Mouse (Mus musculus) hindbrain, embryonic 16.5 days (tissue): ENCODE results near the gene Aptx. TPM values are rescaled to one million over a fixed set of nuclear protein-coding genes. Genes with fewer than 3 reads are reported as not detected.

Experiments used
- ATAC-seq: fragments of 200-750 bp; cut with Nextera tagmentation; 2 replicates; pipeline ENCODE4 v1.8.0; 2017; ENCODE audit warnings: moderate TSS enrichment, moderate library complexity
- H3K27ac ChIP-seq: fragments of 300-500 bp; sonication (generic); 2 replicates; pipeline ENCODE4 v1.5.1; 2014; ENCODE audit warnings: low read depth, mild to moderate bottlenecking, control low read depth, low read length, moderate library complexity
- H3K27me3 ChIP-seq: fragments of 300-500 bp; sonication (generic); replicated peaks from 2 replicates; pipeline ENCODE4 v1.6.1; 2014; ENCODE audit warnings: low read length; ENCODE audit not compliant: control insufficient read depth, insufficient read depth
- H3K36me3 ChIP-seq: fragments of 300-500 bp; sonication (generic); 2 replicates; pipeline ENCODE4 v1.6.1; 2014; ENCODE audit warnings: mild to moderate bottlenecking, low read length, moderate library complexity, mixed read lengths; ENCODE audit not compliant: control insufficient read depth, insufficient read depth
- H3K4me1 ChIP-seq: fragments of 300-500 bp; sonication (generic); 2 replicates; pipeline ENCODE4 v1.6.1; 2014; ENCODE audit warnings: low read depth, low read length; ENCODE audit not compliant: control insufficient read depth, insufficient read depth
- H3K4me2 ChIP-seq: fragments of 300-500 bp; sonication (generic); 2 replicates; pipeline ENCODE4 v1.6.1; 2014; ENCODE audit warnings: mild to moderate bottlenecking, low read length, control low read depth, moderate library complexity
- H3K4me3 ChIP-seq: fragments of 300-500 bp; sonication (generic); 2 replicates; pipeline ENCODE4 v1.5.1; 2014; ENCODE audit warnings: mild to moderate bottlenecking, low read length, control low read depth, moderate library complexity
- H3K9ac ChIP-seq: fragments of 300-500 bp; sonication (generic); 2 replicates; pipeline ENCODE4 v1.6.1; 2014; ENCODE audit warnings: low read depth, mild to moderate bottlenecking, control low read depth, low read length, moderate library complexity
- H3K9me3 ChIP-seq: fragments of 300-500 bp; sonication (generic); 2 replicates; pipeline ENCODE4 v1.6.1; 2014; ENCODE audit warnings: mild to moderate bottlenecking, low read length, moderate library complexity; ENCODE audit not compliant: control insufficient read depth
- WGBS: fragments of 180-500 bp; shearing (Covaris S2); extraction: QIAGEN DNeasy Blood & Tissue Kit; methylation state at CpG from one replicate; pipeline ENCODE4 v1.1.7; 2014; 5-methylcytosine and 5-hydroxymethylcytosine counted together
- polyA plus RNA-seq: library from polyadenylated mRNA; unstranded; fragments of >200 nt; fragmentation: Nextera tagmentation; extraction: Ambion mirVana; gene quantifications from 2 replicates; pipeline ENCODE4 v1.2.1, GENCODE M21; 2015

Gene Aptx
- polyA plus RNA-seq, 1 experiment from 2014 or later, result 44.8 TPM

GRCm38 (mm10) chr4:40681908-40682307 lies 21.1 kb downstream of the Aptx start:
- no peaks in the 10 kb centered on the region for H3K36me3 ChIP-seq
- WGBS, result 16% methylated on average over 3 of the region's 3 CpGs
- no peaks in the 10 kb centered on the region for H3K27me3 ChIP-seq
- H3K9me3 ChIP-seq, result no peaks in the 10 kb centered on the region
- H3K9ac ChIP-seq, result no peak overlapping the region
- H3K4me3 ChIP-seq, result no peak overlapping the region
- no peak overlapping the region for H3K4me2 ChIP-seq
- H3K27ac ChIP-seq, result no peak overlapping the region
- ATAC-seq, result peak; percentile 24
- H3K4me1 ChIP-seq, result no peaks in the 10 kb centered on the region; the same call in 1 of the 2 replicates

DNA sequence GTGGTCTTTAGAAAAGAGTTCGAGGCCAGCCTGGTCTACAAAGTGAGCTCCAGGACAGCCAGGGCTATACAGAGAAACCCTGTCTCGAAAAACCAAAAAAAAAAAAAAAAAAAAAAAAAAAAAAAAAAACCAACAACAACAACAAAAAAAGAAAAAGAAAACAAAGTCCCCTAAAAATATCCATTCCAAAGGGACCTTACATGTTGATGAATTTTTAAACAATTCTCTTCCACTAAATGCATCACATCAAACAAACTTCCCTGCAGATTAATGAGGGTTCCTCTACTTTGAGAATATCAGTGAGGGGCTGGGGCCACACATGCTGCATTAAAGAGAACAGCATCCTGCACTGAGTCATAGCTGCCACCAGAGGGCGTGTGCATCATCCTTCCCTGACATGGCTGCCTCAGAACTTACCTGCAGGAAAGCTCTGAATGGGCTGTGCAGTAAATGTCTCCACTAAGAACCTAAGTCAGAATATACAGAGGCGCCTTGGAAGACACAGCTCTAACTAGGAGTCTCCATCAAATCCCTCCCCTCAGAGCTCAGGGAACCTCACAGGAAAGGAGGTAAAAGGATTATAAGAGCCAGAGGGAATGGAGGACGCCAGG lies 22.6 kb downstream of the Aptx start:
- Histone ChIP-seq H3K27me3 (no peaks in the 10 kb centered on the region), H3K4me2 (no peak overlapping the region), H3K4me1 (no peaks in the 10 kb centered on the region; the same call in none of the 2 replicates), H3K9me3 (no peaks in the 10 kb centered on the region), H3K4me3 (no peak overlapping the region), H3K9ac (no peak overlapping the region), H3K27ac (no peak overlapping the region), H3K36me3 (no peaks in the 10 kb centered on the region)
- ATAC-seq, result no peak
- 45% methylated on average over 5 of the region's 5 CpGs for WGBS

DNA sequence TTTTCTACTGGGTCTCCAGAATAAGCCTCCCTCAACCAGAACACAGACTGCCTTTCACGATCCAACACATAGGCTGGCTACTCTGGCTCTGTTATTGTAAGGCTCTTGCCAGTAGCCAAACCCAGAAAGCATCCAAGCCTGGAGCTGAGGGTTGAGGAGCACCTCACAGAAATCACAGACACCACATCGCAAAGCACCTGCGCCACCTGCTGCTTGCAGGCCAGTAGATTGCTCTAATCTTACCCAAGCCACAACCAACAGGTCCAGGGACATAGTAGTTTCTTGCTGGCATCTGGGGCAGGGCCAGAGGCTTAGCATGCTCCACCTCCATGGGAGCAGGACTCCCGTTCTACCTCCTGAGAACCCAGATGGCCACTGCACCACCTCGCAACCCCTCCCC lies 25.9 kb downstream of the Aptx start:
- Histone ChIP-seq H3K4me2 (peak overlapping the region; percentile 40), H3K27me3 (no peaks in the 10 kb centered on the region), H3K9ac (no peak overlapping the region), H3K9me3 (no peaks in the 10 kb centered on the region), H3K4me1 (no peaks in the 10 kb centered on the region; the same call in none of the 2 replicates), H3K4me3 (no peak overlapping the region), H3K27ac (no peak overlapping the region), H3K36me3 (no peaks in the 10 kb centered on the region)
- peak; percentile 58 for ATAC-seq
- WGBS, result 41% methylated on average over 5 of the region's 5 CpGs

- H3K4me2 ChIP-seq, result peak overlapping the region; percentile 40
- ATAC-seq, result peak; percentile 2; the same call in 1 of the 2 replicates
- H3K27me3 ChIP-seq, result no peaks in the 10 kb centered on the region
- no peaks in the 10 kb centered on the region; the same call in none of the 2 replicates for H3K4me1 ChIP-seq
- 20% methylated on average over 14 of the region's 14 CpGs for WGBS
- no peak overlapping the region for H3K4me3 ChIP-seq
- no peaks in the 10 kb centered on the region for H3K9me3 ChIP-seq
- no peaks in the 10 kb centered on the region for H3K36me3 ChIP-seq
- no peak overlapping the region for H3K27ac ChIP-seq
- H3K9ac ChIP-seq, result no peak overlapping the region
These were observed 26.7 kb downstream of the Aptx start for GRCm38 (mm10) chr4:40676338-40676737.

DNA sequence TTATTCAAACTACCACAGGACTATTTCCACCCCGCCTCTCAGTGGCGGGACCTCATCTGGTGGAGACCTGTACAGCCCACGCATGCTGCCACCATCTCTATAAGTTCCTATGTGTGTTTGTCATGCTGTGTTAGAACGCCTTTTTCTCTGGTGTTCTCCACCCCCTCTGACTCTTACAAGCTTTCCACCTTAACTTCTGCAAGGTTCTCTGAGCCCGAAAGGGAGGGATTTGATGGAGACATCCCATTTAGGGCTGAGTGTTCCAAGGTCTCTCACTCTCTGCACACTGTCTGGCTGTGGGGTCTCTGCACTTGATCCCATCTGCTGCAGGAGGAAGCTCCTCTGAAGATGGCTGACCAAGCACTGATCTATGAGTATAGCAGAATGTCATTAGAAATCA lies 29.5 kb downstream of the Aptx start:
- Histone ChIP-seq H3K4me2 (no peak overlapping the region), H3K9ac (no peak overlapping the region), H3K27me3 (no peaks in the 10 kb centered on the region), H3K9me3 (no peaks in the 10 kb centered on the region), H3K27ac (no peak overlapping the region), H3K4me1 (no peaks in the 10 kb centered on the region; the same call in none of the 2 replicates), H3K36me3 (no peaks in the 10 kb centered on the region), H3K4me3 (no peak overlapping the region)
- 91% methylated on average over 5 of the region's 5 CpGs for WGBS
- ATAC-seq, result no peak

GRCm38 (mm10) chr4:40666237-40667012 lies 36.6 kb downstream of the Aptx start:
- Histone ChIP-seq H3K36me3 (no peaks in the 10 kb centered on the region), H3K4me3 (no peak overlapping the region), H3K9ac (no peak overlapping the region), H3K27ac (no peak overlapping the region), H3K4me1 (no peaks in the 10 kb centered on the region), H3K4me2 (no peak overlapping the region), H3K27me3 (no peaks in the 10 kb centered on the region), H3K9me3 (no peaks in the 10 kb centered on the region; the same call in 1 of the 2 replicates)
- ATAC-seq, result no peak
- 84% methylated on average over 9 of the region's 9 CpGs for WGBS

- H3K4me3 ChIP-seq, result no peak overlapping the region
- H3K36me3 ChIP-seq, result no peaks in the 10 kb centered on the region
- no peak overlapping the region for H3K27ac ChIP-seq
- H3K27me3 ChIP-seq, result no peaks in the 10 kb centered on the region
- ATAC-seq, result no peak
- 92% methylated on average over 2 of the region's 2 CpGs for WGBS
- H3K4me2 ChIP-seq, result no peak overlapping the region
- no peaks in the 10 kb centered on the region for H3K4me1 ChIP-seq
- no peaks in the 10 kb centered on the region for H3K9me3 ChIP-seq
- H3K9ac ChIP-seq, result no peak overlapping the region
These were observed 51.9 kb downstream of the Aptx start for GRCm38 (mm10) chr4:40651055-40651454.

GRCm38 (mm10) chr4:40649111-40649510 lies 53.9 kb downstream of the Aptx start:
- Histone ChIP-seq H3K36me3 (no peaks in the 10 kb centered on the region), H3K4me2 (no peak overlapping the region), H3K27ac (no peak overlapping the region), H3K9me3 (no peaks in the 10 kb centered on the region), H3K4me1 (no peaks in the 10 kb centered on the region), H3K4me3 (no peak overlapping the region), H3K9ac (no peak overlapping the region), H3K27me3 (no peaks in the 10 kb centered on the region)
- ATAC-seq, result no peak
- WGBS, result 86% methylated on average over 5 of the region's 5 CpGs

DNA sequence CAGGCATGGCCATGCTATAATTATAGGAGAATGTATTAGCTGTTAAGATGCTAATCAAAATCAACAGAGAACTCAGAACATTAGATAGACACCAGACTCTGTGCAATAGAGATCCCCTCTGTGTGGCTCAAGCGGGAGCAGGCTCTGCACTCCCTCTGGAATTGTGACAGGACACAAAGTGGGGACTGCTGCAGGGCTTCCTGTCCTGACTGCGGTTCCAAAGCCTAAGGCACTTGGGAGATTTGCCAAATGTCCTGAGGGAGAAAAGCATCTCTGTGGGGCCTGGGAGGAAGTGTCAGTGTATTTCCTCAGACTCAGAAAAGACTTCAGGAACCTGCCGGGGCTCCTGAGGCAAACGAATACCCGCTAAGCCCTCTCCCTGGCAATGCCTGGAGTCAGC lies 59.4 kb downstream of the Aptx start:
- Histone ChIP-seq H3K9ac (no peak overlapping the region), H3K4me1 (no peaks in the 10 kb centered on the region), H3K27ac (no peak overlapping the region), H3K9me3 (no peaks in the 10 kb centered on the region), H3K4me3 (no peak overlapping the region), H3K36me3 (no peaks in the 10 kb centered on the region), H3K4me2 (no peak overlapping the region), H3K27me3 (no peaks in the 10 kb centered on the region)
- ATAC-seq, result peak; percentile 40; the same call in 1 of the 2 replicates
- WGBS, result 49% methylated on average over 5 of the region's 5 CpGs
